Mouse (Mus musculus) brain, embryonic 14.5 days (tissue): ENCODE measurements around the gene Podn. TPM values are rescaled to one million over a fixed set of nuclear protein-coding genes. Genes with fewer than 3 reads are reported as not detected.

Source experiments
- DNase-seq: peaks from one replicate; pipeline ENCODE4 v3.0.0-alpha.2; 2011; ENCODE audit warnings: low read depth
- CTCF ChIP-seq: fragments of 200-500 bp; IDR thresholded peaks from 2 replicates; pipeline ENCODE4 v1.5.1; 2012; ENCODE audit warnings: inconsistent platforms, mild to moderate bottlenecking, moderate library complexity, borderline replicate concordance; ENCODE audit not compliant: insufficient read depth, insufficient read length; ENCODE audit errors: extremely low read depth
- POLR2A ChIP-seq: fragments of 200-500 bp; IDR thresholded peaks from 2 replicates; pipeline ENCODE4 v1.6.1; 2012; ENCODE audit warnings: mild to moderate bottlenecking, inconsistent platforms, borderline replicate concordance; ENCODE audit not compliant: poor library complexity, insufficient read depth, insufficient read length, severe bottlenecking; ENCODE audit errors: extremely low read depth
- polyA plus RNA-seq: library from polyadenylated mRNA; depleted of rRNA; stranded (reverse); fragments of >200 nt; gene quantifications from 2 replicates; pipeline ENCODE4 v1.2.3, GENCODE M21; 2012; rRNA removed

The Podn gene
- polyA plus RNA-seq, 1 experiment, result 2.2 TPM

DNA sequence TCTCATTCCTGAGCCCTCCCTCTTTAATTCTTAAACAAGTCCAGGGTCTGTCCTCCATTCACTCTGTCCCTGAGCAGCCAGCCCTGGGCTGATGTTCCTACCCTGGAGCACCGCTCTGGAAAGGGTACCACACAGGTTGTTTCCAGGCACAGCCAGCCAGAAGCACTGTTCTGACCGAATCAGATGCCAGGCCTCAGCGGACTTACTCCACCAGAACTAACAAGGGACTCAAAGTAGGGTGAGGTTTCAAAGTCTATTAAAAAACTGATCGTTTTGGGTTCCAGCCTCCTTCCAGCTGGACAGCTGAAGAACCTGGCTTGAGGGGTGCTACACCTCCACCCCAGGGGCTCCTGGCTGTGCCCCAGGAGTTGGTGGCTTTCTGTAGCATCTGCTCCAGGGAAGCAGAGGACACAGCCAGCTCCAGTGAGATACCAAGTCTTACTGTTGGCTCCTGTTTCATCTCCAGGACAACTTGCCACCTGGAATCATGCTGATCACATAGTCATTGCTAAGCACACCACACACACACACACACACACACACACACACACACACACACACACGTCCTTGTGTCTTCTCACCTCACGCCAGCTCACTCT is 116.1 kb downstream of the Podn start:
- no peak for TF ChIP-seq POLR2A
- no peak for TF ChIP-seq CTCF
- DNase-seq, result no peak

DNA sequence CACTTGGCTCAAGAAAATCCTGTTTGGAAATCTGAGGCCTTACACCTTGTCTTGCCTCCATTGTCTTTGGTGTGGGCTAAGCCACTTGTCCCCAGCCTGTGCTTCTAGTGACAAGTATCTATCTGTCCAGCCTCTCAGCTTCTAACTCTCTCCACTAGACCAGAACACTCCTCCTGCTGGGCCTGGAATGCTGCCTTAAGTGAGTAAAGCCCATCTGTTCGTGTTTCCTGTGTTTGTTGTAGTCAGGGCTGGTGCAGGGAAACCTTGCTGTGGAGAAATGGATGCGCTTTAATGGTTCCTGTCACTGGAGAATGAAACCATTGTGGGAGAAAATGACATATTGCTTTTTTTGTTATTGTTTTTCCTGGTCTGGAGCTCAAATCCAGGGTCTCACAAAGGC is 116.7 kb downstream of the Podn start:
- TF ChIP-seq POLR2A (no peak), CTCF (no peak)
- peak; percentile 63 for DNase-seq

DNA sequence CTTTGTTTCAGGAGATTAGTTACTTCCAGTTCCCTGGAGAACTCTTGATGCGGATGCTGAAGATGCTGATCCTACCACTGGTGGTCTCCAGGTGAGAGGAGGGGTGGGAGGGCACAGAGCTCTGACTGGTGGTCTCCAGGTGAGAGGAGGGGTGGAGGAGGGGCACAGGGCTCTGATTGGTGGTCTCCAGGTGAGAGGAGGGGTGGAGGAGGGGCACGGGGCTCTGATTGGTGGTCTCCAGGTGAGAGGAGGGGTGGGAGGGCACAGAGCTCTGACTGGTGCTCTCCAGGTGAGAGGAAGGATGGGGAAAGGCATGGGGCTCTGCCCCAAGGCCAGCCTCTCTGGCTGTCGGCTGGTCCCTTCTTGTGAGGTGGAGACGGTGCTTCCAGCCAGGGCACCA is 118.7 kb downstream of the Podn start:
- TF ChIP-seq CTCF (no peak), POLR2A (no peak)
- DNase-seq, result no peak

DNA sequence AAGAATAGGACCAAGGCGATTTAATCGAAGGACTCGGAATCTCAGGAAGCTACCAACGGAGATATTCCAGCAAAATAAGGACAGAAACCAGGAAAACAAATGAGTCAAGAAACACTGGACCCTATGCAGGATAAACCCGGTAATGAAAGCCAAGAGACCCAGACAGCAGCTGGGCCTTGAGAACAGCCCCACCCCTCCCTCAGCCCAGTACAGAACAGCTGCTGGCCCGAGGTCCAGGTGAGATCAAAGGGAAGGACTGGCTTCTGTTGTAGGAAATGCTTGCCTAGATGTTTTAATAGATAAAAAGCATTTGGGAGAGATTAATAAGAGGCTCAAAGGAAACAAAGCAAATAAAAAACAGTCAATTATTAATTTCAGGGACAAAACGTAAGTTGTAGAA is 121.2 kb downstream of the Podn start:
- TF ChIP-seq POLR2A (no peak), CTCF (no peak)
- no peak for DNase-seq

DNA sequence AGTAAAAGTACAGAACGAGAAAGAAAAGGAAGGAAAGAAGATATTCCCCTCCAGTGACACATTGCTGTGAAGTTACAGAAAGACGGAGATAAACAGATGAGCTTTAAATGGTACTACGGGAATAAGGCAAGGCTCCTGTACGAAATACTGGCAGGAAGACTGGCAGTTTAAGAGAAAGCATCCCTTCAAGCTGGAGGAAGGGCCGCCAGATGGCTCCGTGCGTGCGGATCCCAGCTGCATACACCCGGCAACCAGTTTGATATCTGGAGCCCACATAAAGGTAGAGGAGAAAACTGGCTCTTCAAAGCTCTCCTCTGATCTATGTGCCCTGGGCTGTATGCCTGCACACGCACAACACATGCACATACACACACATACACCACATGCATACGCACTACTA is 121.7 kb downstream of the Podn start:
- no peak for TF ChIP-seq POLR2A
- TF ChIP-seq CTCF, result no peak
- peak; percentile 73 for DNase-seq

DNA sequence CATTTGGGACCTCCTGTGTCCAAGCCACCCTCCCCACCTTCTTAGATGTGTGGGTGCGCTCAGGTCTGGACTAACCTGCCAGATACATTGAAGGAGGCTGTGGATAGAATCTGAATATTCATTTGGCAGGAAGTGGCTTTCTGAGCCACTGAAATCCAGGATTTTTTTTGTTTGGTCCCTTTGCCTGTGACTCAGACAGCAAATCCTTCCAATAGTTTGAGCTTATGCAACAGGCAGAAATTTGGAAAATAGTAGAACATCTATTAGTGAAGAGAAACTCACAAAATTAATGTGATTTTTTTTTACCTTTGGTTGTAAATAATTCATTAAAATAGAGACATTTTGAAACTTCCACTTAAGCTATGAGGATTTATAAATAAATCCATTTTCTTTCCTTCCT is 125.1 kb downstream of the Podn start:
- TF ChIP-seq POLR2A, result no peak
- TF ChIP-seq CTCF, result no peak
- DNase-seq, result no peak

DNA sequence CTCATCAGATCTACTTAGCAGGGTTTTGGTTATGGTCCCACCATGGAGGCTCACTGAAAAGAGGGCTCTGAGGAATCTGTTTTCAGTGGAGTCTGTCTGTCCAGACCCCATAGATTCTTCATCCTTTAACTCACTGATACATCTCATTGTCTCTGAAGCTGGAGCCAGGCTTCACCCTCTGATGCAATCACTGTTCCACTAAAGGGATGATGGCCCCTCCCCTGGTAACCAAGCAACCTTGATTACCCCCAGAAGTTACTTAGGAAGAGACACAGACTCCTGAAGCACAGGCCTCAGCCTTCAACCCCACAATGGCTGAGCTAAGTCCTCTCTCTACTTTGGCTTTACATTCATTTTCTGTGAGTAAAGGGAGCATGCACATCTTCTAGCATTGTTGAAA is 126.5 kb downstream of the Podn start:
- no peak for DNase-seq
- TF ChIP-seq CTCF (no peak), POLR2A (no peak)

DNA sequence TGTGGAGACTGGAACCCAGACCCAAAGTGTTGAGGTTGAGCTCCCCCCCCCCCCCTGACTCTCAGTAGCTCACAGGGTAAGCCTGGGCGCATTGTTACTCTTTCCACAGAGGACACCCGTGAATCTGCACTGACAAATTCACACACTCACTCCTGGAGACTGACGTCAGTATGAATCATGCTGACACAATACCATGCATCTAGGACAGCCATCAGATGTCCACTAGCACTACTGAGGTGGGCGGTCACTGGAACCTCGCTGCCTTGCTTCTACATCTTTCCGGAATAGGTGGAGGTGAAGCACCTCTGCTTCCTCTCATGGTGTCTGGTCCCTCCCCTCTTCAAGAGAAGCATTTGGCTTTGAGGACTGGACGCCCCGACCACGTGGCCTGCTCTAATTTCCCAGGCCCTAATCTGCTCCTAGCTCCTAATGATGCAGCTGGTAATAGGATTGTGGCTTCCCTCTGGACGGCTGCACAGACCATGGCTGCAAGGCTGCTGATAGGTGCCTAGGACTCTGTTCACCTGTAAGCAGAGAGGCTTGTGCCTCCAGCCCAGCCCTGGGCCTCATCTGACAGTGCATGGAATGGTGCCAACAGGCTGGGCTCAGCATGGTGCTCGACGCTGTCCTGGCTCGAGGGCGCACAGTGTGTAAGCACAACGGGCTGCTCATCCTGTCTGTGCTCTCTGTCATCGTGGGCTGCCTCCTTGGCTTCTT is 128.1 kb downstream of the Podn start, which contains the start of gene Slc1a7:
Gene Slc1a7 (plus strand): TSS at position 367 of the 717 bp plus-strand sequence.
- TF ChIP-seq POLR2A, result no peak

DNA sequence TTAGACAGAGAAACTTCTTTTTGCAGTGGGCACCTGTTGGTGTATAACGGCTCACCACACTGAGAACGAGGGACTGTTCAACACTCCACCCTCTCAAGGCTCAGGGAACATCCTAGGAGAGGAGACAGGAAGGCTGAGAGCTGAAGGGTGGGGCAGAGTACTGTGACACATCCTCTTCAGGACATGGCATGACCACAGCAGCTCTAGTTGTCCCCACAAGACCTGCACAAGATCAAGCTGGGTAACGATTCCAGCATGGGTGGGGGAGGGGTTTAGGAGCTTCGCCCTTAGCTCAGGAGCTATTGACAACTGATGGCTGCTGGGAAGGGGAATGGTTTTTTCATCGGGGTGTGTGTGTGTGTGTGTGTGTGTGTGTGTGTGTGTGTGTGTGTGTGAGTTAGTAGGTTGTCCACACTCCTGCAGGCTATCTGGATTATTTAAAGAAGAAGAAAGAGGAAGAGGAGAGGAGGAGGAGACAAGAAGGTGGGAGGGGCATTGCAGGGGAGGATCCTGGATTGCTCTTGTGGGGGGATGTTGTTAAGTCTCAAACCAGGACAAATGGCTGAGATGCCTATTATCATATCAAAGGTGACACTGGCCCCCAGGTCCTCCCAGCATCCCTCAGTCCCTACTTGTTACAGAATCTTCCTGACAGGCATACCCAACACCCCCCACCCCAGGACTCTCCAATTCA is 129.7 kb downstream of the Podn start:
- TF ChIP-seq POLR2A (no peak), CTCF (no peak)
- DNase-seq, result no peak

More for the DNA sequence above, 128.1 kb downstream of the Podn start, which contains the start of gene Slc1a7:
- no peak for DNase-seq

Other genes starting within 250 kb of the Podn start
- 106 and 129 TPM in 2 replicates for gene Magoh, start 216.7 kb downstream of the Podn start, polyA plus RNA-seq
- 91.0 and 114 TPM in 2 replicates for gene 0610037L13Rik, start 206.6 kb downstream of the Podn start, polyA plus RNA-seq
- 14.1 and 15.6 TPM in 2 replicates for gene Cpt2, start 172.8 kb downstream of the Podn start, polyA plus RNA-seq
- 0.08 and 0.10 TPM in 2 replicates for gene Slc1a7, start 128.1 kb downstream of the Podn start, polyA plus RNA-seq
- gene Scp2, start 48.6 kb upstream of the Podn start, polyA plus RNA-seq, result 115 and 124 TPM in 2 replicates
- gene Echdc2, start 69.0 kb upstream of the Podn start, polyA plus RNA-seq, result 15.1 and 33.0 TPM in 2 replicates
- 0.03 and 0.13 TPM in 2 replicates for gene Zyg11a, start 121.6 kb upstream of the Podn start, polyA plus RNA-seq
- gene Zyg11b, start 204.7 kb upstream of the Podn start, polyA plus RNA-seq, result 41.2 and 58.5 TPM in 2 replicates
- 17.5 and 18.8 TPM in 2 replicates for gene Coa7, start 231.7 kb upstream of the Podn start, polyA plus RNA-seq